Mouse (Mus musculus) forelimb bud, embryonic 11.5 days (tissue): ENCODE measurements around the gene Slc25a11.

Experiments used
- DNase-seq: peaks from one replicate; pipeline ENCODE4 v3.0.0-alpha.2; 2012; ENCODE audit warnings: low read depth, low spot score

Gene Slc25a11

GRCm38 (mm10) chr11:70651391-70651790 is 4.1 kb upstream of the Slc25a11 start:
- DNase-seq: no peak

GRCm38 (mm10) chr11:70650322-70651175 is 3.3 kb upstream of the Slc25a11 start:
- DNase-seq: no peak

GRCm38 (mm10) chr11:70649185-70649734 is 2.0 kb upstream of the Slc25a11 start:
- DNase-seq: no peak

- DNase-seq: no peak
Observed at GRCm38 (mm10) chr11:70648512-70648911, 1.2 kb upstream of the Slc25a11 start.

GRCm38 (mm10) chr11:70647716-70648420 is 589 bp upstream of the Slc25a11 start:
- DNase-seq: no peak

GRCm38 (mm10) chr11:70646259-70646555 is 1.1 kb downstream of the Slc25a11 start:
- no peak for DNase-seq

GRCm38 (mm10) chr11:70645461-70646258 is 1.6 kb downstream of the Slc25a11 start:
- no peak for DNase-seq

- DNase-seq: no peak
Observed at GRCm38 (mm10) chr11:70644564-70645103, 2.6 kb downstream of the Slc25a11 start.

- DNase-seq: no peak
Observed at GRCm38 (mm10) chr11:70643051-70643450, 4.2 kb downstream of the Slc25a11 start.

GRCm38 (mm10) chr11:70641241-70641640 is 6.0 kb downstream of the Slc25a11 start:
- DNase-seq: no peak

GRCm38 (mm10) chr11:70639976-70640375 is 7.3 kb downstream of the Slc25a11 start:
- DNase-seq: no peak

GRCm38 (mm10) chr11:70638714-70639278 is 8.5 kb downstream of the Slc25a11 start, which contains the start of gene Gp1ba:
Gene Gp1ba, plus strand, starts transcription at chr11:70639122.
- DNase-seq: no peak

GRCm38 (mm10) chr11:70638293-70638692 is 9.0 kb downstream of the Slc25a11 start:
- no peak for DNase-seq

GRCm38 (mm10) chr11:70637764-70638163 is 9.5 kb downstream of the Slc25a11 start:
- DNase-seq: no peak

GRCm38 (mm10) chr11:70635601-70636000 is 11.7 kb downstream of the Slc25a11 start:
- DNase-seq: no peak

GRCm38 (mm10) chr11:70630129-70630528 is 17.1 kb downstream of the Slc25a11 start:
- no peak for DNase-seq

- DNase-seq: no peak
Observed at GRCm38 (mm10) chr11:70629557-70629956, 17.7 kb downstream of the Slc25a11 start.

GRCm38 (mm10) chr11:70628431-70628830 is 18.8 kb downstream of the Slc25a11 start:
- no peak for DNase-seq

GRCm38 (mm10) chr11:70626877-70627276 is 20.4 kb downstream of the Slc25a11 start:
- no peak for DNase-seq

GRCm38 (mm10) chr11:70625473-70625872 is 21.8 kb downstream of the Slc25a11 start:
- peak; percentile 46 for DNase-seq

GRCm38 (mm10) chr11:70623053-70623742 is 24.1 kb downstream of the Slc25a11 start:
- no peak for DNase-seq
